Mouse (Mus musculus) heart, postnatal 0 days (tissue): ENCODE data around the gene Rxfp3. TPM values are rescaled to one million over a fixed set of nuclear protein-coding genes. Genes with fewer than 3 reads are reported as not detected.
"Not testable (repeated sequence)": the region's sequence is repeated elsewhere in the genome, so short reads cannot be mapped to it uniquely, and the experiment has no call there.

Source experiments
- ATAC-seq: fragments of 200-750 bp; cut with Nextera tagmentation; 2 replicates; pipeline ENCODE4 v1.8.0; 2017; ENCODE audit warnings: low read depth, moderate number of reproducible peaks, moderate library complexity; ENCODE audit not compliant: insufficient read depth
- DNase-seq: peaks from one replicate; pipeline ENCODE4 v3.0.0-alpha.2; 2016; ENCODE audit warnings: low spot score
- H3K27ac ChIP-seq: fragments of 300-500 bp; sonication (generic); 2 replicates; pipeline ENCODE4 v1.5.1; 2014; ENCODE audit warnings: low read depth, mild to moderate bottlenecking
- H3K27me3 ChIP-seq: fragments of 300-500 bp; sonication (generic); 2 replicates; pipeline ENCODE4 v1.6.1; 2014; ENCODE audit warnings: low read length, mixed read lengths; ENCODE audit not compliant: control insufficient read depth, insufficient read depth
- H3K36me3 ChIP-seq: fragments of 300-500 bp; sonication (generic); replicated peaks from 2 replicates; pipeline ENCODE4 v1.6.1; 2014; ENCODE audit warnings: low read length, mixed read lengths; ENCODE audit not compliant: control insufficient read depth, insufficient read depth
- H3K4me1 ChIP-seq: fragments of 300-500 bp; sonication (generic); 2 replicates; pipeline ENCODE4 v1.6.1; 2014; ENCODE audit warnings: antibody characterized with exemption; ENCODE audit not compliant: control insufficient read depth, insufficient read depth
- H3K4me2 ChIP-seq: fragments of 300-500 bp; sonication (generic); 2 replicates; pipeline ENCODE4 v1.6.1; 2014; ENCODE audit warnings: low read depth, mild to moderate bottlenecking, low read length, moderate library complexity
- H3K4me3 ChIP-seq: fragments of 300-500 bp; sonication (generic); 2 replicates; pipeline ENCODE4 v1.5.1; 2014; ENCODE audit warnings: low read depth, low read length
- H3K9ac ChIP-seq: fragments of 300-500 bp; sonication (generic); replicated peaks from 2 replicates; pipeline ENCODE4 v1.6.1; 2014; ENCODE audit warnings: low read depth, low read length, mixed read lengths
- H3K9me3 ChIP-seq: fragments of 300-500 bp; sonication (generic); replicated peaks from 2 replicates; pipeline ENCODE4 v1.6.1; 2016; ENCODE audit warnings: low read length; ENCODE audit not compliant: control insufficient read depth
- CTCF ChIP-seq: IDR thresholded peaks from 2 replicates; pipeline ENCODE4 v1.5.1; 2016; ENCODE audit warnings: antibody characterized with exemption, control low read depth, low read depth
- EP300 ChIP-seq: IDR thresholded peaks from 2 replicates; pipeline ENCODE4 v1.6.1; 2016; ENCODE audit warnings: antibody characterized with exemption, low read depth
- WGBS: fragments of 180-500 bp; shearing (Covaris S2); extraction: QIAGEN DNeasy Blood & Tissue Kit; methylation state at CpG from one replicate; pipeline ENCODE4 v1.1.7; 2014; 5-methylcytosine and 5-hydroxymethylcytosine counted together
- polyA plus RNA-seq: library from polyadenylated mRNA; unstranded; fragments of >200 nt; fragmentation: Nextera tagmentation; extraction: Ambion mirVana; gene quantifications from 2 replicates; pipeline ENCODE4 v1.2.1, GENCODE M21; 2015
- total RNA-seq: library from RNA; depleted of rRNA; stranded (reverse); fragments of >200 nt; gene quantifications from 2 replicates; pipeline ENCODE4 v1.2.3, GENCODE M21; 2014; ENCODE audit warnings: low replicate concordance

The Rxfp3 gene
- total and polyA plus RNA-seq, 2 experiments from 2014 or later = 0.05 to 1.8 TPM

DNA sequence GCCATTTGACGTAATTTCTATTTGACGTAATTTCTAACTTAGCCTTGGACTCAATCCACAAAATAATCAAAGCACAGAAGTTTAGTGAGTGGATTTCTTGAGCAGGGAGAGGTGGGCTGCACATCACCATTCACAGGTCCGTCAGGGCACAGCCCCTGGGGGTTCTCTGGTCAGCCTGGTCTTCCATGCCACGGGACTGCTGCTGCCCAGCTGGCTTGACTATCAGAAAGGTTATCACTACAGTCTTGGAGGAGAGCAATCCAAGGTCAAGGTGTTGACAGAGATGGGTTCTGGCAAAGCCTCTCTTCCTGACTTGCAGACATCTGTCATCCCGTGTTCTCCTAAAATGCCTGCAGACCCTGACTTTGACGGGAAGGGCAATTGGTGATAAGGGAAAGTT is 33.1 kb downstream of the Rxfp3 start:
- Histone ChIP-seq H3K4me1 (no peaks in the 10 kb centered on the region), H3K9ac (no peak overlapping the region), H3K27me3 (0 out of 2 replicates have a peak, but pooled peaks cover 4% of the 10 kb centered on the region), H3K9me3 (no peaks in the 10 kb centered on the region), H3K36me3 (no peaks in the 10 kb centered on the region), H3K4me3 (no peak overlapping the region), H3K27ac (no peak overlapping the region), H3K4me2 (no peak overlapping the region)
- ATAC-seq = no peak
- TF ChIP-seq EP300 (no peak), CTCF (no peak)
- no peak for DNase-seq
- 33% methylated on average over 6 of the region's 6 CpGs for WGBS

- H3K4me2 ChIP-seq = no peak overlapping the region
- no peak overlapping the region for H3K9ac ChIP-seq
- DNase-seq (no peak), ATAC-seq (no peak)
- 82% methylated on average over 4 of the region's 4 CpGs for WGBS
- H3K4me3 ChIP-seq = no peak overlapping the region
- 0 out of 2 replicates have a peak, but pooled peaks cover 4% of the 10 kb centered on the region for H3K27me3 ChIP-seq
- H3K9me3 ChIP-seq = no peaks in the 10 kb centered on the region
- H3K4me1 ChIP-seq = no peaks in the 10 kb centered on the region
- H3K27ac ChIP-seq = no peak overlapping the region
- TF ChIP-seq CTCF (no peak), EP300 (no peak)
- H3K36me3 ChIP-seq = no peaks in the 10 kb centered on the region
These were observed 34.0 kb downstream of the Rxfp3 start for GRCm38 (mm10) chr15:11003791-11004190.

GRCm38 (mm10) chr15:11000421-11000820 is 37.4 kb downstream of the Rxfp3 start, which contains the start of gene Slc45a2:
Gene Slc45a2 (plus strand): TSS chr15:11000721.
- no peak within 1 kb of the TSS for H3K27ac ChIP-seq

GRCm38 (mm10) chr15:10999832-11000231 is 38.0 kb downstream of the Rxfp3 start:
- WGBS = 38% methylated on average over 5 of the region's 5 CpGs
- ATAC-seq (no peak), DNase-seq (no peak)
- Histone ChIP-seq H3K9ac (no peak overlapping the region), H3K9me3 (no peaks in the 10 kb centered on the region), H3K36me3 (peaks cover 12% of the 10 kb centered on the region), H3K4me3 (no peak overlapping the region), H3K27ac (no peak overlapping the region), H3K4me2 (no peak overlapping the region), H3K27me3 (no peaks in the 10 kb centered on the region), H3K4me1 (no peaks in the 10 kb centered on the region)
- TF ChIP-seq CTCF (no peak), EP300 (no peak)

More at GRCm38 (mm10) chr15:11000421-11000820, 37.4 kb downstream of the Rxfp3 start, which contains the start of gene Slc45a2:
- ATAC-seq (no peak), DNase-seq (no peak)
- no peak within 1 kb of the TSS for H3K4me3 ChIP-seq
- TF ChIP-seq EP300 (no peak), CTCF (no peak)
- peaks cover 7% of the 10 kb centered on the region; the same call in 1 of the 2 replicates for H3K36me3 ChIP-seq
- no peaks in the 10 kb centered on the region for H3K4me1 ChIP-seq
- WGBS = 39% methylated on average over 7 of the region's 7 CpGs
- H3K9me3 ChIP-seq = no peaks in the 10 kb centered on the region
- H3K9ac ChIP-seq = no peak within 1 kb of the TSS
- H3K4me2 ChIP-seq = no peak within 1 kb of the TSS
- H3K27me3 ChIP-seq = no peaks in the 10 kb centered on the region

- no peak for DNase-seq
- H3K9me3 ChIP-seq = no peaks in the 10 kb centered on the region
- H3K27ac ChIP-seq = no peak overlapping the region
- TF ChIP-seq EP300 = no peak
- 0 out of 2 replicates have a peak, but pooled peaks have one; percentile 2 for TF ChIP-seq CTCF
- H3K9ac ChIP-seq = no peak overlapping the region
- H3K36me3 ChIP-seq = peaks cover 29% of the 10 kb centered on the region
- no peak for ATAC-seq
- H3K27me3 ChIP-seq = no peaks in the 10 kb centered on the region
- H3K4me3 ChIP-seq = no peak overlapping the region
- 89% methylated on average over 1 of the region's 1 CpGs for WGBS
- no peaks in the 10 kb centered on the region for H3K4me1 ChIP-seq
- no peak overlapping the region for H3K4me2 ChIP-seq
These were observed 46.2 kb downstream of the Rxfp3 start for GRCm38 (mm10) chr15:10991566-10991965.

GRCm38 (mm10) chr15:10990411-10990810 is 47.4 kb downstream of the Rxfp3 start:
- Histone ChIP-seq H3K4me1 (no peaks in the 10 kb centered on the region), H3K27ac (no peak overlapping the region), H3K4me3 (no peak overlapping the region), H3K9ac (no peak overlapping the region), H3K36me3 (peaks cover 23% of the 10 kb centered on the region), H3K9me3 (no peaks in the 10 kb centered on the region), H3K4me2 (no peak overlapping the region), H3K27me3 (no peaks in the 10 kb centered on the region)
- ATAC-seq = no peak
- DNase-seq = no peak
- TF ChIP-seq EP300 (no peak), CTCF (no peak)
- WGBS = 34% methylated on average over 2 of the region's 2 CpGs

GRCm38 (mm10) chr15:10986477-10986876 is 51.3 kb downstream of the Rxfp3 start:
- ATAC-seq = not testable (repeated sequence)
- WGBS = 78% methylated on average over 2 of the region's 2 CpGs

More at GRCm38 (mm10) chr15:10986477-10986876, 51.3 kb downstream of the Rxfp3 start:
- not testable (repeated sequence) for H3K4me2 ChIP-seq, H3K27ac ChIP-seq, H3K4me3 ChIP-seq, H3K9me3 ChIP-seq, H3K4me1 ChIP-seq, DNase-seq, H3K9ac ChIP-seq, H3K27me3 ChIP-seq
- peaks cover 20% of the 10 kb centered on the region; the same call in 1 of the 2 replicates for H3K36me3 ChIP-seq
